Mouse (Mus musculus) activated CD4-positive, CD25-positive, alpha-beta regulatory T cell, adult 4 months (primary cell): ENCODE measurements around the gene Csl. TPM values are rescaled to one million over a fixed set of nuclear protein-coding genes. Genes with fewer than 3 reads are reported as not detected.

ENCODE experiments used
- ATAC-seq: one replicate; pipeline ENCODE4 v1.8.0; 2017
- polyA plus RNA-seq, 2 experiments: library from polyadenylated mRNA; unstranded; fragments of 100-300 nt; shearing (Covaris generic); gene quantifications; one replicate each; pipeline ENCODE4 v1.2.1; 2017

Csl gene
- polyA plus RNA-seq, result under 1 TPM in 1 of 2 experiments, not detected in 1; 0.19 TPM

DNA sequence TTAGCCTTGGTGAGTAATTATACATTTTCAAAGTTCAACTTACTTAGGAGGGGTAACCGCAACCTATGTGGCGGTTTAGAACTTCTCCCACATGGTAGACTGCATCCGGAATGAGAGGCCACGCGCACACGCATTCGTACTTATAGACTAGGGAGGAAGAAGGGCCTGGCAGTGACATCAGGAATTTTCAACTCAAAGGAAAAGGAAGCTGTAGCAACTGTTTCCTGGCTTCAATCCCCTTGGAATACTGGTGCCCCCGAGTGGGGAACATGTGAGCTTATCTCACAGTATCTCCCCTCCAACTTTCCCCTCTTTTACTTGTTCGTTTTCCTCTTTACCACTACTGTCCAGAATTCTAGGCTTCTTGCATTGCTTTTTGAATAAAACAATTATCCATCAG, at the start of gene Csl:
Gene Csl, minus strand, starts transcription at position 101 of the 400 bp plus-strand sequence.
- ATAC-seq, result no peak

DNA sequence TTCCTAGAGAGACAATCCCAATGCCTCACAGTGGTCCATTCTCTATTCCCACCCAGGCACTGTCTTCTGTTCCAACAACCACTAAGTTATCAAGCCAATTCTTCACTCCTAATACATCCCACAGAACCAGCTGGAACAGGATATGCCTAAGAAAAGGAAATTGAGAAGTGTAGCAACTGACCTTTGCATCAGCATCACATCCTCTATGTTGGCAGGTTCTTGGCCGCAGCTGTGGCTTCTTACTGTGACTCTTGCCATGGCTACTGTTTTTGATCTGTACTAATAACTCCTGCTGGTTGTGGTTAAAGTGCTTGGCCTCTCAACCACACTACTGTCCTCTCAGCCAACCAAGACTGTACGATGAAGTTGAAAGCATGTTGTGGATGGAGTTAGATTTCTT, 30.0 kb upstream of the Csl start:
- ATAC-seq, result no peak

DNA sequence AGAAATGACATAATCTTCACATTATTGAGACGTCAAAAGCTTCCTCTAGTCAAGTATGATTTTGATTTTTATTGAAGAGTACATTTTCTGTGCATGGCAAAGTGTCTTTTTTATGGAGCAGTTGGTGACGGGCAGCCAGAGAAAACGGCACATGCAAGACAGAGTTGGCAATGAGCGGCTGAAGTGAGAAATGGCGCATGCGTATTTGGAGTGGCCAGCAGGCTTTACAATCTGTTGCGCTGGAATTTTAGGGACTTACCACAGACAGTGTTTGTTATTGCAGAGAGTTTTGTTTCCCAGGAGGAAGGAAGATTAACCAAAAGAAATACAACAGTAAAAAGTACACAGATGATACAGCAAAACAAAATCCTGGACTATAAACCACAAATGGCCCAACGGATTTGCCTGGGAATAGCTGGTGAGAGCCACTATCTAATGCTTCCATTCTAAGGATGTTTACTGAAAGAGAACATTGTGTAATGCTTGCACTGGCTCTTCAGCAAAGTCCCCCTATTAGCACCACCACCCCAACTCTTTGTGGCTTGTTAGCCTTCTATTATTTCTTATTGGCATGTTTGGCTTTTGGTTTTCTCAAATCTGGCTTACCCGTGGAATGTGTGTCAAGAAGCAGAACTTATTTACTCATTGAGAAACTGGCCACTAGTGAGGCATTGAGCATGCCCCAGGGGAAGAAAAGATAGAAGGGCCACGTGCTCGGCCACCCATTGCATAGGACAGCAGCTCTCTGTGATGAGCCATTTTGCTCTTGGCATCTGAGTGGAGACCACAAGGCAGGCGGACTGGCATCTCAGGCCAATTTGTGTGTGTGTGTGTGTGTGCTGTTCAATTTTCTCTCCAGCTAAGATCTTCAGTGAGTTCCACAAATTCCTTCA, 15.0 kb upstream of the Csl start:
- no peak for ATAC-seq

DNA sequence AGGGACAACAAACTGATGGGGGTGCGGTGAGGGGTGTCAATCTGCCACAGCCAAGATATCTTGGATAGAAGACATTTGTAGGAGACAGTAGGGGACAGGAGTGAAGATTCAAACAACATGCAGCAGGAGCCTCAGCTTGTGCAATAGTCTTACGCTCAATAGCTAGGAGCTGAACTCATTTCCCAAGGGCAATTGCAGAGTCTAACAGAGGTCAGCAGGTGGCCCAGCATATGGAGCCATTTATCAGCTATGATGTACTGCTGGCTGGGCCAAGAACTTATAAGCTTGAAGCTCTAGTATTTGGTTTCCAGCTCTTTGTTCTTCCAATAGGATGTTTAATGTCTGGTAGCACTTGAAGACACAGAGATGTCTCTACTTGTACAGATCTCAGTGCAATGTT, 9.3 kb downstream of the Csl start:
- ATAC-seq, result no peak

DNA sequence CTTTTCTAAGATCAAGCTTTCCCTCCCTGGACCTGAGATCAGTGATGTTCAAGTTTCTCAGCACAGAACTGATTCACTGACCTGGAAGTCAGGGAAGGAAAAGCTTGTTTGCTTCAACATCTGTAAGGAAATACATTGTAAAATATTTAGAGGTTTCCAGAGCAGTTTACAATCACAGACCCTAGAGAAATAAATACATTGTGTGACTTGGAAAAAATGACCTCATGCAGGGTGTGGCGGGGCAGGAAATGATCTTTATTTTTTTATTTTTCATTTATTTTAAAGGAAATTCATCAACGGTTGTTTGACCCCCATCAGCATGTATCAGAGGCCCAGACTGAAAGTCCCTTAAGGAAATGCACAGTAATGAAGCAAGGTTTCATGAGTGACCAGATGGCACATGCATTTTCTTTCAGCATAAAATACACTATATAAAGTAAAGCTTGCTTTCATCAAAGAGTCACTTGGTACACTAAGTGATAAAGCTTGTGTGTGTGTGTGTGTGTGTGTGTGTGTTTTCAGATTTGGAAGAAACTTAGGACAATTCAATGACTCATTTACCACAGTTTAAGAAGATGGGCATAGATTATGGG, 10.7 kb downstream of the Csl start:
- no peak for ATAC-seq

DNA sequence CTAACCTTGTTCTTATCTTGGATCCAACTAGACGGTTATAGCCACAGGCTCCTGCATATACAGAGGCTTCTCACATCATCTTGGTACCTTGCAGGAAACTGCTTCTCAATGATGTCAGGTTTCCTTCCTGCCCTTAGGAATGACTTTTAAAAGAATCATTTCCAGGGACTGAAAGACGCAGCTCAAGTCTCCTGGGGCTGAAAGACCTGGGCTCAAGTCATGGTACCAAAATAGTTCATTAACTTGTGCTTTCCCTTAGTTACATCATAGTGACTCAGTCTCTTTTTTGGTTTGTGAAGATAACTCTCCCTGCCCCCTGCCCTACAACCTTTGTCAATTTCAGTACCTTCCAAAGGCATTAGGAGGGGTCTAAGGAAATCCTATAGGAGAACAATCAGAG, 11.4 kb downstream of the Csl start:
- no peak for ATAC-seq

DNA sequence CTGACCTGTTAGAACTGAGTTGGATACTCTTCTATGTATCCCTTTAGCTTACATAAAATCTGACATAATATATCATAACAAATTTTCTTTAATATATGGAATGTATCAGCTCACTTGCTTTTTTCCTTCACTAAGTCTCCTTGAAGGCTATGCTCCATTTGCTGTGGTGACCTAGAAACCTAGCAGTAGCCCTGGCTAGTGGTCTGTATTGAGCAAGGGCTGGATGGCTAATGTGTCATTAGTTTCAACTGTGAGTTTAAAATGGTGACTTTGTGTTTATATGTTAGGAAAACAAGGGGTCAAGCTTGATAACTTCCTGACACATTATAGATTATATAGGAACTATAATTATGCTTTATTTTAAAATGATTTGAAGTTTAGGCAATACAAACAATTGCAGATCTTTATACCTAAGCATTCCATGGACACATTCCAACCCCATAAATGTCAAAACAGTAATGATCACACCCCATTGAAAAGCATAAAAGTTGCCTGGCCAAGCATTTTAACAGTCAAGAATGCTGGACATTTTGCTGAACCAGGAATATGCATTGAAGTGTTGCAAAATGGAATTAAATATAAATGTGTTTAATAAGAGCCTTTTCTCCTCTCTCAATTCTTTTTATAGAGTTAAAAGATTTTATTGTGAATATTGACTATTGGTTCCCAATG, 17.7 kb downstream of the Csl start:
- no peak for ATAC-seq

DNA sequence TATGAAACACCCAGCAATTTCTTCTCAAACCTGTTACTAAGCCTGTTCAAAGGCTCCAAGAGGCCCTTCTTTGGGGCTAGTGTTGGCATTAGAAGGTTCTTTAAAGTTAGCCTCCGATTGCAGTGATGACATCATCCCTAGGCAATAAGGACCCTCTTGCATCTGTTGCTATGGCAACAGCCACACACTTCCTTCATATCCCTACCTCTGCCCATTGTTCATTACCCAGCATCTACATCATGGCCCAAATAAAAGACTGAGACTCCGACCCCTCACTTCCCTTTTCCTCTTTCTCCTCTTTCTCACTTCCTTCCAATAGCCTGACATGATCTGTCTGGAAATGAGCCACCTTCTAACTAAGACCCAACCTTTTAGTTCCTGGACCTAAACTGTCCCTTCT, 46.3 kb downstream of the Csl start:
- ATAC-seq, result no peak

DNA sequence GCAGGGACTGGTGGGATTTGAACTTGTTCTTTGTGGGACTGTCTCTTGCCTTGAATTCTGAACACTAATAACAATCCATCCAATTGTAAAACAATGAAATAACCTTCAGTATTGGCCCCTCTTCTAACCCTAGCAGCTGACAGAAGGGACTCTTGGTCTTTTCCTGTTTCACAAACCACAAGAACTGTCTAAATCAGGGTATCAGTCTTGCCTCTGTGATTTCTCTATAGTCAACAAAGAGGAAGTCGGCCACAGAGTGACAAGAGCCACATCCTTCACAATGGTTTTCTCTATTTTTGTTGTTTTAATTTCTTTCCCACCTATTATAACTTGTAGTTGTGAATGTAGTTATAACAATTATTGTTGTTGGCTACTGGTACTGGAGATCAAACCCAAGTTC, 47.9 kb downstream of the Csl start:
- ATAC-seq, result no peak
